Mouse (Mus musculus) regulatory T cell (primary cell): ENCODE results near the gene C730034F03Rik.

Experiments
- in situ Hi-C: fragments of 300-600 bp; cut with MboI, MseI; formaldehyde crosslinking; loops from one replicate; pipeline ENCODE4 v1.15.1; 2025; ENCODE audit warnings: high pct_unique_total_duplicates

The C730034F03Rik gene

GRCm38 (mm10) chr15:89475293-89475600 lies 45.9 kb downstream of the C730034F03Rik start:
- in situ Hi-C loops: no loop called here

- in situ Hi-C loops: no loop called here
Measured at GRCm38 (mm10) chr15:89475611-89476474, 46.5 kb downstream of the C730034F03Rik start.

- in situ Hi-C loops: no loop called here
Measured at GRCm38 (mm10) chr15:89476475-89476815, 47.1 kb downstream of the C730034F03Rik start.

- in situ Hi-C loops: no loop called here
Measured at GRCm38 (mm10) chr15:89477091-89477491, 47.7 kb downstream of the C730034F03Rik start, which contains the start of gene Arsa. Gene Arsa, minus strand, starts transcription at chr15:89477425.

GRCm38 (mm10) chr15:89477806-89478205 lies 48.4 kb downstream of the C730034F03Rik start:
- in situ Hi-C loops: no loop called here

- in situ Hi-C loops: no loop called here
Measured at GRCm38 (mm10) chr15:89478622-89479021, 49.2 kb downstream of the C730034F03Rik start.
